Mouse (Mus musculus): ENCODE results near the gene Ell3.

DNA sequence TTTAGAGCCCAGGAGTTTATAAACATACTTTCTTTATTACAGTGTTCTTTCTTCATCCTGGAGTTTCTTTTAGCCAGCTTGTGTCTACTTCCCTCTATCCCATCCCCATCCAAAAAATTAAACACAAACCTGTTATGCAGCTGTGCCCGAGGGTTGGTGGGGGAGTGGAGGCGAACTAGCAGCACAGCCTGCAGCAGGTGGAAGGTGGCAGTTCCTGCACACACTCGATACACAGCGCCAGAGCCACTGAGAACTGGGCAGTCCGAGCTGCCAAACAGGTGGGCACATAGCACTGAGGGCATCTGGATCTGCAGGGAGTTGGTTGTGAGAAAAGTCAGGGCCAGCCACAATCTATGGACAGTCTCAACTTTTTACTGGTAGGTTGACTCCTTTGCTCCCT lies 11.5 kb upstream of the Ell3 start:
- TF ChIP-seq CTCF (IDR thresholded peaks at IDR 0.05) (no peak), EP300 (IDR thresholded peaks at IDR 0.05) (no peak)
